Mouse (Mus musculus): ENCODE results near the gene Abcb1b. TPM values are rescaled to one million over a fixed set of nuclear protein-coding genes. Genes with fewer than 3 reads are reported as not detected.
"Not testable (repeated sequence)": the region's sequence is repeated elsewhere in the genome, so short reads cannot be mapped to it uniquely, and the experiment has no call there.

The Abcb1b gene
- polyA plus RNA-seq, 1 experiment from 2014 or later: 0.83 TPM

GRCm38 (mm10) chr5:8838661-8839438, 40.9 kb downstream of the Abcb1b start:
- Histone ChIP-seq H3K27me3 (no peaks in the 10 kb centered on the region), H3K4me1 (replicated peaks) (0 out of 2 replicates have a peak, but pooled peaks cover 3% of the 10 kb centered on the region), H3K36me3 (no peaks in the 10 kb centered on the region), H3K9me3 (no peaks in the 10 kb centered on the region), H3K4me2 (no peak overlapping the region), H3K4me3 (no peak overlapping the region), H3K27ac (replicated peaks) (no peak overlapping the region), H3K9ac (no peak overlapping the region)
- ATAC-seq (ENCODE audit: low FRiP score, low read depth): no peak
- 61% methylated on average over 8 of the region's 8 CpGs for WGBS

- no peak overlapping the region for H3K4me3 ChIP-seq
- no peak overlapping the region for H3K4me2 ChIP-seq
- no peak overlapping the region for H3K9ac ChIP-seq
- no peaks in the 10 kb centered on the region for H3K36me3 ChIP-seq
- ATAC-seq (ENCODE audit: low FRiP score, low read depth): no peak
- H3K27me3 ChIP-seq: no peaks in the 10 kb centered on the region
- H3K4me1 ChIP-seq (replicated peaks): 0 out of 2 replicates have a peak, but pooled peaks cover 3% of the 10 kb centered on the region
- no peaks in the 10 kb centered on the region for H3K9me3 ChIP-seq
- no peak overlapping the region for H3K27ac ChIP-seq (replicated peaks)
- WGBS: 86% methylated on average over 4 of the region's 4 CpGs
Measured at GRCm38 (mm10) chr5:8839651-8840050, 41.7 kb downstream of the Abcb1b start.

DNA sequence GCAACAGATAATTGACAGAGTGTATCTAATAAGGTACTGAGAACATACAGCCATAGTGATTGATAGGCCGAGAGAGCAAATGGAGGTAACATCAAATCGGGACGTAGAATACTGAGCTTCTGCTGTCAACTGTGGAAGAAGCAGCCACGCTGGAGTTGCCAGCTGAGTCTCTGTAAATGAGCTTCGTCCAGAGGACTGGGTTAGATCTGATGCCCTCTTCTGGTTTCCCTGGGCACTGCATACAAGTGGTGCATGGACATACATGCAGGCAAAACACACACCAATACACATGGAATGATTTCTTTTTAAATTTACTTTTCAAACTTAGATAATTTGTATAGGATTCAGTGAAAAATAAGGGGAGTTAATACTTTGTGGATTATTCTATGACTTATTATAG, 42.9 kb downstream of the Abcb1b start:
- Histone ChIP-seq H3K27me3 (no peaks in the 10 kb centered on the region), H3K4me2 (no peak overlapping the region), H3K4me3 (no peak overlapping the region), H3K27ac (replicated peaks) (no peak overlapping the region), H3K9ac (no peak overlapping the region), H3K4me1 (replicated peaks) (0 out of 2 replicates have a peak, but pooled peaks cover 3% of the 10 kb centered on the region), H3K9me3 (no peaks in the 10 kb centered on the region), H3K36me3 (no peaks in the 10 kb centered on the region)
- ATAC-seq (ENCODE audit: low FRiP score, low read depth): no peak
- 34% methylated on average over 5 of the region's 5 CpGs for WGBS

DNA sequence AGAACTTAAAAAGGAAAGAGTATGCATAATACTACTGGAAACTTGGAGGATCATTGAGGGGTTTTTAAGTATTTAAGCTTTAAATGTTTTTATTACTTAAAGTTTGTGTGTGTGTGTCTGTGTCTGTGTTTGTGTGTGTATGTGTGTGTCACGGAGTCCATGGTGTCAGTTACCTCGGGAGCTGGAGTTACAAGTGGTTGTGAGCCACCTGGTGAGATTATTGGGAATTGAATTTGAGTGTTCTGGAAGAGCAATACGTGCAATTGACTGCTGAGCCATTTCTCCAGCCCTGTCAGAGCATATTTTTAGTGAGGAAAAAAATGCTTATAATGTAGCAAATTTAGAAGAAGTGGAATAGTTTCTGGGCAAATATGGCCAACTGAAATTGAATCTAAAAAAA, 44.9 kb downstream of the Abcb1b start:
- H3K9me3 ChIP-seq: no peaks in the 10 kb centered on the region
- H3K4me3 ChIP-seq: no peak overlapping the region
- H3K9ac ChIP-seq: no peak overlapping the region
- H3K36me3 ChIP-seq: no peaks in the 10 kb centered on the region
- H3K27ac ChIP-seq (replicated peaks): no peak overlapping the region
- no peak for ATAC-seq (ENCODE audit: low FRiP score, low read depth)
- no peaks in the 10 kb centered on the region for H3K27me3 ChIP-seq
- 60% methylated on average over 3 of the region's 3 CpGs for WGBS
- no peak overlapping the region for H3K4me2 ChIP-seq
- 0 out of 2 replicates have a peak, but pooled peaks cover 3% of the 10 kb centered on the region for H3K4me1 ChIP-seq (replicated peaks)

GRCm38 (mm10) chr5:8848607-8849575, 50.9 kb downstream of the Abcb1b start:
- not testable (repeated sequence) for H3K36me3 ChIP-seq; ATAC-seq (ENCODE audit: low FRiP score, low read depth); H3K9ac ChIP-seq; H3K27me3 ChIP-seq; H3K27ac ChIP-seq (replicated peaks); H3K4me2 ChIP-seq; H3K4me1 ChIP-seq (replicated peaks); H3K9me3 ChIP-seq; H3K4me3 ChIP-seq
- WGBS: 43% methylated on average over 7 of the region's 9 CpGs

DNA sequence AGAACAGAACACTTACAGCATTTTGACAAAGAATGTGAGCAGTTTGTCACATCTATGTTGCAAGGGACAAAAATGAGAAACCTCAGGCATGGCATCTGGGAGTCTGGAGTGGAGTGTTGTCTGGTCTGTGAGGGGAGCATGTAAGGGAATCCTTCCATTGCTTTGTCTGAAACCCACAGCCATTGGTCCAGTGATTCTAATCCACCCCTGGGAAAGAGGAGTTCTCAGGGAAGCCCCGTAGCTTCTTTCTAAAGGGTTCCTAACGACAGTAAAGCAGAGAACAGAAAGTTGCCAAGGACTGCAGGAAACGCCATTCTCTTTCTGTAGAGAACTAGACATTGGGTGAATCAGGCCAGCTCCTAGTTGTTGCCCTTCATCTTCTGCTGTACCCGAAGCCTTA, 52.9 kb downstream of the Abcb1b start:
- WGBS: 74% methylated on average over 4 of the region's 4 CpGs
- H3K27ac ChIP-seq (replicated peaks): no peak overlapping the region
- H3K9ac ChIP-seq: no peak overlapping the region
- no peak for ATAC-seq (ENCODE audit: low FRiP score, low read depth)
- no peak overlapping the region for H3K4me3 ChIP-seq
- no peaks in the 10 kb centered on the region for H3K9me3 ChIP-seq
- H3K36me3 ChIP-seq: no peaks in the 10 kb centered on the region
- H3K4me2 ChIP-seq: no peak overlapping the region
- no peaks in the 10 kb centered on the region for H3K4me1 ChIP-seq (replicated peaks)
- H3K27me3 ChIP-seq: no peaks in the 10 kb centered on the region

DNA sequence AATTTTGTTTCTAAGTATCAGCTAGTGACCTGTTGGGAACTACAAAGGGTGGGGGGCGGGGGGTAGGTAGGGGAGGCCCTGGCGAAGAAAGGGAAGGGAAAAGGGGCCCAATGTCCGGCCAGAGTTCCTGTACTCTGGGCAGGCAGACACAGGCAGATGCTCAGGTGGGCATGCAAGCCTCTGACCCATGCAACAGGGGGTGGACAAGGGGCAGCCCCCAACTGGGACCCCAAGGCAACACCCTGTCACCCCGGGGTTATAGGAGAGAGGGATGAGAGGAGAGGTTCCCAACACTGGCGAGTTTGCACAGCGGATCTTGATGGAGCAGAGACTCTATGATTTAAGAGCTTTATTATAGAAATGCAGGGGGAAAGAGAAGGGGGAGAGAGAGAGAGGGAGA, 59.3 kb downstream of the Abcb1b start:
- Histone ChIP-seq H3K4me3 (no peak overlapping the region), H3K27me3 (no peaks in the 10 kb centered on the region), H3K4me1 (replicated peaks) (no peaks in the 10 kb centered on the region), H3K27ac (replicated peaks) (no peak overlapping the region), H3K36me3 (no peaks in the 10 kb centered on the region), H3K9ac (no peak overlapping the region), H3K4me2 (no peak overlapping the region), H3K9me3 (no peaks in the 10 kb centered on the region)
- WGBS: 81% methylated on average over 6 of the region's 6 CpGs
- no peak for ATAC-seq (ENCODE audit: low FRiP score, low read depth)

DNA sequence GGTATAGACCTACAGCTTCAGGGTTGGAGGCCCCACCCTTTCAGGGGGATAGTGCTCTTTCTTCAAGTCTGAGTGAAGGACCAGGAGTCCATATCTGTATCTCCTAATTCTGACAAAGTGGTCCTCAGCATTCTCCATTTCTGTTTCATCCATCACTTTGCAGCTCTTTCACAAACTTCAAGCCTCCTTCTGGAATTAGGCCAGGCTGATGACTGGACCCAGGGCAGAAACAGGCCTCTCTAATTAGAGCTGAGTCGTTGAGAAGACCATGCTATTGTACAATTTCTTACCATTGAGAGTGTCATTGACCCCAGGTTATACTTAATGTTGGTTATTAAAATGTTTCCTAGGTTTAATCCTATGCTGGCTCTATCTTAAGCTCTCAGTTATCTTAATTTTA, 63.9 kb downstream of the Abcb1b start:
- ATAC-seq (ENCODE audit: low FRiP score, low read depth): no peak
- H3K27me3 ChIP-seq: no peaks in the 10 kb centered on the region
- no peak overlapping the region for H3K27ac ChIP-seq (replicated peaks)
- no peak overlapping the region for H3K4me3 ChIP-seq
- H3K4me1 ChIP-seq (replicated peaks): no peaks in the 10 kb centered on the region
- no peaks in the 10 kb centered on the region for H3K9me3 ChIP-seq
- no peak overlapping the region for H3K4me2 ChIP-seq
- H3K36me3 ChIP-seq: no peaks in the 10 kb centered on the region
- WGBS: 97% methylated on average over 1 of the region's 1 CpGs
- no peak overlapping the region for H3K9ac ChIP-seq

GRCm38 (mm10) chr5:8863580-8864337, 65.8 kb downstream of the Abcb1b start:
- H3K27ac ChIP-seq (replicated peaks): no peak overlapping the region
- H3K36me3 ChIP-seq: no peaks in the 10 kb centered on the region
- H3K4me1 ChIP-seq (replicated peaks): no peaks in the 10 kb centered on the region
- 48% methylated on average over 14 of the region's 14 CpGs for WGBS
- no peak overlapping the region for H3K9ac ChIP-seq
- no peaks in the 10 kb centered on the region for H3K27me3 ChIP-seq
- H3K9me3 ChIP-seq: no peaks in the 10 kb centered on the region
- H3K4me3 ChIP-seq: no peak overlapping the region
- H3K4me2 ChIP-seq: no peak overlapping the region
- ATAC-seq (ENCODE audit: low FRiP score, low read depth): no peak

DNA sequence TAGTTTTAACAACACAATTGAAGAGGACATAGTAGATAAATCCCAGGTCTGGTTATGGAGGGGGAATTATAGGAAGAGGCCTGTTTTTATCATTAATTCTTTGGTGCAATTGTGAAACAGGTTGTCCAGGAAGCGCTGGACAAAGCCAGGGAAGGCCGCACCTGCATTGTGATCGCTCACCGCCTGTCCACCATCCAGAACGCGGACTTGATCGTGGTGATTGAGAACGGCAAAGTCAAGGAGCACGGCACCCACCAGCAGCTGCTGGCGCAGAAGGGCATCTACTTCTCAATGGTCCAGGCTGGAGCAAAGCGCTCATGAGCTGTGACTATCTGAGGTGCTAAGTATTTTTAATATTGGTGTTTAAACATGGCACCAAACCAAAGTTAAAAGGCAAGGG, 67.7 kb downstream of the Abcb1b start:
- WGBS: 96% methylated on average over 11 of the region's 11 CpGs
- not testable (repeated sequence) for H3K4me1 ChIP-seq (replicated peaks); H3K9me3 ChIP-seq

GRCm38 (mm10) chr5:8866366-8866765, 68.4 kb downstream of the Abcb1b start:
- 89% methylated on average over 5 of the region's 5 CpGs for WGBS
- Histone ChIP-seq H3K27ac (replicated peaks) (no peak overlapping the region), H3K4me1 (replicated peaks) (no peaks in the 10 kb centered on the region), H3K4me2 (no peak overlapping the region), H3K9ac (no peak overlapping the region), H3K36me3 (no peaks in the 10 kb centered on the region), H3K9me3 (no peaks in the 10 kb centered on the region), H3K4me3 (no peak overlapping the region), H3K27me3 (no peaks in the 10 kb centered on the region)
- ATAC-seq (ENCODE audit: low FRiP score, low read depth): no peak

More for the DNA sequence above, 67.7 kb downstream of the Abcb1b start:
- not testable (repeated sequence) for H3K9ac ChIP-seq; H3K27ac ChIP-seq (replicated peaks); H3K27me3 ChIP-seq; ATAC-seq (ENCODE audit: low FRiP score, low read depth); H3K4me2 ChIP-seq; H3K36me3 ChIP-seq; H3K4me3 ChIP-seq

All from hindbrain, embryonic 15.5 days (tissue).